Mouse (Mus musculus) heart, adult 9 months (tissue): ENCODE data around the gene Fbln1.

Source experiments
- DNase-seq, 2 experiments: peaks; one replicate each; pipeline ENCODE4 v3.0.0; 2022; ENCODE audit warnings: low spot score in 2 of 2

Gene Fbln1

DNA sequence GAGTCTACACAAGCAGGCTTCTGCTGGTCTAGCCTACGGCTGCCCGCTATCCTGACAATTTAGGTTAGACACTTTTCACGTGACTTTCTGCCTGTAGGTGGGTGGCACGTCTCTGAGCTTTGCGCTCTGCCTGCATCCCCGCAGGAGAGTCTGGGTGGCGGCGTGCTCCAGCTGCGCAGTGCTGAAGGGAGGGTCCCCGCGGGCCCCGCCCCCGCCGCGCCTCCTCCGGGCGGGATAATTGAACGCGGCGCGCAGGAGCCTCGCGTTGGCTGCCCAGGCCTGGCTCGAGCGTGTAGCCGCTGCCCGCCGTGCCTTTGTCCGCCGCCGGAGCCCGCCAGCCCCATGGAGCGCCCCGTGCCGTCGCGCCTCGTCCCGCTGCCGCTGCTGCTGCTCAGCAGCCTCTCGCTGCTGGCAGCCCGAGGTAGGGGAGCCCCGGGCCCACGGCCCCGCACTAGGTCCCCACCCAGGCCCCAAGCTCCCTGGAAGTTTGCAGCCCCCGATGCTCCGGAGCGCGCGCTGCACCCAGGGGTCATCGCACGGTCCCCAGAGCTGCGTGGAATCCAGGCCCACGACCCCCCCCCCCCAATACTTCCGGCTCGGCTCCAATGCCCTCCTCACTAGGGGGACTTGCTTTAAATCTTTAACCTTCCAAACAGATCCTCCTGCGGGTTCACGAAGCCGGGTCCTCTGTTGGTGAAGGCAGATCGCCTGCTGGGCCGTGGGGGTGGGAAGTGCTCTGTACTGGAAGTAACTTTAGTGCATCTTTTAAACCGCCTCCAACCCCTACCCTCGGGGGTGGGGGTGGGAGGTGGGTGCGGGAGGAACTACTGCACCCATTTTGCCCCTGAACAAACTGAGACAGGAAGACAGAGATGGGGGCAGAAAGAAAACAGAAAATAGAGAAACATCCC is at the start of gene Fbln1:
Fbln1 (plus strand) TSS at position 158 of the 911 bp plus-strand sequence.
- peak; percentile 56 to 70 for DNase-seq

GRCm38 (mm10) chr15:85156198-85156597 is 49.6 kb upstream of the Fbln1 start:
- peak in 1 of 2 experiments; percentile 33 for DNase-seq

DNA sequence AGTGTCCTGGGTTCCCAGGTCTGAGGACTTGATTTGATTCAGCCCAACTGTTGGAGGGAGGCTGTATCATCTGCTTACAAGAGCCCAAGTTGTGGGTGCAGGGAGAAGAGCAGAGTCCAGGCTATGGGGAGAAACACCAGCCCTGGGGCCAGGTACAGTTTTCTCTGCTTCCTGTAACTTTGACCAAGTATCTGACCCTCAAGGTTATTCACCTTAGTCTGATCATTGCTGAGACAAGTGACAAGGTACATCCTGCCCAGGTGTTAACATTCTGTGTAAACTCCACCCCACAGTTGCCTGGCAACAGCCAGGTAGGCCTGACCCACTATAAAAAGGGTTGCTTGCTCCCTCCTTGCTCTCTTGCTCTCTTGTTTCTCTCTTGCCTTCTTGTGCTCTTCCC is 44.3 kb upstream of the Fbln1 start:
- DNase-seq = no peak

DNA sequence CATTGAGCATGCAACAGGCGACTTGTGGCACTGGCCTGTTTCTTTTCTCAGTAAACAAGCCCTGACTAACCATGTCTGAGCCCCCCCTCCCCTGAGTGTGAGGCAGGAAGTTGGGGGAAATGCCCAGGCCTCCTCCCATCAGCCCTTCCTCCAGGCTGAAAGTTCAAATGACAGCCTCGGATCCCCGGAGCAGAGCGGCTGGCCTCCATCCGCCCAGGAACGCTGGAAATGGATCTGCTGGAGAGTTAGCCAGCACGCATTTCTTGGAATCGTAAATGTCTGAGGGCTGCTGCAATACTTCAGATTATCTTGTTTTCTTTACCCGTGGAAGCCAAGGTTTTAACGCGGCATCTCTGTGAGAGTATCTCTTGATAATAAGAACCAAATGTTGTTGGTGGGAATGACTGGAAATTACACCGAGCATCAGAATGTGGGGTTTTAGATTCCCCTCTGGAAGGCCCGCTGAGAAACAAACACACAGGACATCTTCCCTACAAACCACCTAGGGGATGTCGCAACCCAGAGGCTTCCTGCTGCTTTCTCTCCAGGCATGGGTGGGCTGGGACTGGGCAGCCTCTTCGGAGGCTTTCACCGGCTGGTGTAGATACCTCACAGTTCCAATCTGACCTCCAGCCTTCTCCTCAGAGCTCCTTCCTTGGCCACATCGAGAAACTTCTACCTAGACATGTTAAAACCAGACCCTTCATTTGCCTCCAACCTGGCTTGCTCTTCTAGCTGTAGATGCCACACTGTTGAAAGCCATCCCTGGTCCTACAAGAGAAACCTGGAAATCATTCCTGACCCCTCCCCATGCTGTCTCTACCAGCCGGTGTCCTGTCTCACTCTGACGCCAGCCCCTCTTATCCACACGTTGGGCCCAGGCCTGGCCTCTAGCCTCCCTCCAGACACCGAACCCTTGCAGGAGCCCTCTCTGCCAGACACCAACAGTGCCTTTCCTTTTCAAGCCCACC is 42.8 kb upstream of the Fbln1 start:
- peak; percentile 83 for DNase-seq

DNA sequence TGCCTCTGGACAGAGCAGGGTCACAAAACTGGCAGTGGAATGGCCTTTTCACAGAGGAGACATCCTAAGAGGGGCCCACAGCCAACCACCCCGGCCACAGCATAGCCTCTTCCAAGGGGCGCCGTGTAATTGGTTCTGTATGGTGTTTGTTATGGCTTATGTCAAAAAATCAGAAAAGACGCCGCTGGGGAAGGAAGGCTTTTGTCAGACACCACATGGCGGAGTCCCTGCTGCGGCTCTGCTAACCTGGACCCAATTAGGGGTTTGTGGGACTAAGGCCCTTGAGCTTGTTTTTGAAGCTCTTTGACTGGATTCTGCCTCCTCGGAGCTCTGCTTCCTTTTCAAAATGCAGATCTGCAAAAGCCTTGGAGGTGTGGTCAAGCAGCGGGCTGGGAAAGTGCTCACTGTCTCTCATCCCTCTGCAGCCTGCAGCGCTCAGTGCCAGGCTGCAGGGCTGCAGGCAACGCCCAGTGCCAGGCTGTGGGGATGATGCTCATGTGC is 39.3 kb upstream of the Fbln1 start:
- no peak for DNase-seq

GRCm38 (mm10) chr15:85167086-85167679 is 38.6 kb upstream of the Fbln1 start:
- no peak for DNase-seq

GRCm38 (mm10) chr15:85172054-85172453 is 33.7 kb upstream of the Fbln1 start:
- peak; percentile 81 to 82 for DNase-seq

DNA sequence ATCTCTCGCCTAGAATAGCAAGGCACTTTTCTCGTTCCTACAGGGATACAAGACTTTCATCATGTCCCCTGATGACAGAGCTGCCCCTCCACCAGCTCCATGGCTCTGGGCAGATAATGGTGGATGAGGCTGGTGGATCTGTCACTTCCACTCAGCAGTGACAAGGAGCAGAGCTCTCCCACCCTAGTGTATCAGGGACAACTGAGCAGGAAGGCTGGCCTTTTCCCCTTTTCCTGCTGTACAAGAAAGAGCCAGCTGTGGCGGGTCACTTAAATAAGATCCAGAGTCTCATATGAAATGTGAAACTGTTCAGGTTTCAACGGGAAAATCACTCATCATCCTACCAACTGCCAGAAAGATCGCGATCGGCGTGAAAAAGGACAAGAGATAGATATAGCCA is 32.3 kb upstream of the Fbln1 start:
- no peak for DNase-seq

GRCm38 (mm10) chr15:85174060-85174459 is 31.7 kb upstream of the Fbln1 start:
- DNase-seq = no peak

GRCm38 (mm10) chr15:85177576-85177975 is 28.2 kb upstream of the Fbln1 start:
- DNase-seq = no peak

DNA sequence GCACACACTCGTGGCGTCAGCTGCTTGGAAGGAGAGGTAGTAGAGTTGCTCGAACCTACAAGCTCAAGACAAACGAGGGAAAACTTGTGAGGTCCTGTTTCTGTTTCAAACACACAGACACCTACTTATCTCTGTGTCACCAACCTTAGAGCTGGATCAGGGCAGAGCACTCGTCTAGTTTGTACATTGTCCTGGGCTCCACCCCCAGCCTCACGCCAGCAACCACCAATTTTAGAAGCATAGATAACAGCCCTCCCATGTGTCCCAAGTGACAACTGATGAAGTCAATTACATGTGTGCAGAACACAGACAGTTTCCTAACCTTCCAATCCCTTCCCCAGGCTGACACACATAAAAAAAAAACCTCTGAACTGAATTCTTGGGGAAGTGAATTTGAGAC is 27.6 kb upstream of the Fbln1 start:
- peak; percentile 46 to 61 for DNase-seq

GRCm38 (mm10) chr15:85179528-85180180 is 26.1 kb upstream of the Fbln1 start:
- DNase-seq = peak; percentile 48 to 76

GRCm38 (mm10) chr15:85180368-85180767 is 25.4 kb upstream of the Fbln1 start:
- no peak for DNase-seq

- DNase-seq = peak; percentile 41 to 53
These were observed 23.7 kb upstream of the Fbln1 start for GRCm38 (mm10) chr15:85182063-85182462.

GRCm38 (mm10) chr15:85186916-85187315 is 18.8 kb upstream of the Fbln1 start:
- peak in 1 of 2 experiments; percentile 28 for DNase-seq

DNA sequence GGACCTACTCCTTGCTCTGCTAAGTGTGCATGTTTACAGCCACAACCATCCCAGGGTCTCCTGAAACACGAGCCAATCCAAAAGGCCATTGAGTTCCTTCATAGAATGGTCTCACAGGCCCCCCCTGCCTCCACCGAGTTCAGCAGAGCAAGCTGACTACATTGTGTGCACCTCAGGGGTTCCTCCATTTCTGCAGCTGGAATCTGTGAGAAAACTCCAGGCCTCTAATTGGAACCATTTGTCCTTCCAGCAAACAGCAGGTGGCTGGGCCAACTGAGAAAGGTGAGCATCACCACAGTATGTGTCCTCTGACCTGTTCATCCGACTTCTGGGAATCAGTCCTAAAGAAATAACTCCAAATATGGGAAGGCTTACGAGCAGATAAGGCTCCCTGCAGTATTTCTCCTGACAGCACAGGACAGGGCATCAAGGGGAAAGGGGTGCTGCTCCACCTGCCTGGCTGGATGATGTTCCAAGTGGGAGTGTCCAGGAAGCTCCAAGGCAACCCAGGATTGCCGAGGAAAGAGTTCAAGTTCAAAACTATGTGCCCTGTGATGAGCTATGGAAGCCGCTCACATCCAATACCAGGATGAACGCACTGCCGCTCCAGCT is 17.5 kb upstream of the Fbln1 start:
- no peak for DNase-seq

DNA sequence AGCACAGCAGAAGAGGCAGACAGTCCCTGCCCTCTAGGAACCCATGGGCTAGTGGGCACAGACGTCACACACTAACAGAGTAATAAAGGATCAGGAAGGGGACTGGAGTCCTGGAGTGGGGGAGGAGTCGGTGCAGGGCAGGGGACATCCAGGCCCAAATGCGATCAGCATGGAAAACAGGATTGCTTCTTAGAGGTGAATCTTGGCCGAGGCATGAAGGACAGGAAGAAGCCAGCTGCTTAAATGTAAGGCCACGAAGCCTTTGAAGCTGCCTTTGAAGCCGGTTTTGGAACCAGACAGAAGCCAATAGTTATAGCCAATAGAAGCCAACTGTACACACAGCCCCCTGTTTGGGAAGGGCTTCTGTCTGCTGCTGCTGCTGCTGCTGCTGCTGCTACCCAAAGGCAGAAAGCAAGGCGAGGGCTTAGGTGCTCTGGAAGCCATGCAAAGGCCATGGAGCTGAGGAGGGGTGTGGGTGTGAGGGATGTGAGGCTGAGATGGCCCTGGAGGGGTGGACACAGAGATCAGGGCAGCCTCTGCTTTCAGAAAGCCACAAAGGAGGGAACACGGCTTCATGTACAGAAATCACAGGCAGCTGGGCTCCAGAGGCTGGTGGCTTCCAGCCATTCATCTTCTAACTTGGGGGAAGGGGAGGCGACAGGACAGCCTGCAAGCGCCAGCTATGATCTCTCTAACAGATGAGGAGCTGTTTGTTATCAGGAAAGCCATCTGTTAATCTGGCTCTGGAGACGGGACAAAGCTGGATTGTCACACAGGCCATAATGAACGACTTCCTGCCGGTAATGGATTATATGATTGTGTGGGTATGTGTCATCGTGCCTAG is 5.1 kb upstream of the Fbln1 start:
- DNase-seq = no peak

DNA sequence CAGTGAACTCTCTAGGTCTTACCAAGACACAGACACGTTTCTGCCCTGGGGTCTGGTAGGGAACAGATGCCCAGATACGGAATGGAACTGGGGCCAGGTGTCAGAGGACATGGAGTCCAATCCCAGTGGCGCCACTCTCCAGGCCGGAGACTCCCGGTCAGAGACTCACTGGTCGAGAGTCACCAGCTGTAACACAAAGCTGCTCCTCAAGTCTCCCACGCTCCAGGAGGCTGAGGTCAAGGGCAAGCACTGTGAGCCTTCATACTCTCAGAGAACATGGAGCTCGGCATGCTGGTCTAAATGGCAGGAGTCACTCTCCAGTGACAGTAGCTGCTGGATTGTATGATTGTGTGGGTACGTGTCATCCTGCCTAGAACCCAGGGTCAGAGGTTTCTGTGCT is 3.5 kb upstream of the Fbln1 start:
- no peak for DNase-seq

DNA sequence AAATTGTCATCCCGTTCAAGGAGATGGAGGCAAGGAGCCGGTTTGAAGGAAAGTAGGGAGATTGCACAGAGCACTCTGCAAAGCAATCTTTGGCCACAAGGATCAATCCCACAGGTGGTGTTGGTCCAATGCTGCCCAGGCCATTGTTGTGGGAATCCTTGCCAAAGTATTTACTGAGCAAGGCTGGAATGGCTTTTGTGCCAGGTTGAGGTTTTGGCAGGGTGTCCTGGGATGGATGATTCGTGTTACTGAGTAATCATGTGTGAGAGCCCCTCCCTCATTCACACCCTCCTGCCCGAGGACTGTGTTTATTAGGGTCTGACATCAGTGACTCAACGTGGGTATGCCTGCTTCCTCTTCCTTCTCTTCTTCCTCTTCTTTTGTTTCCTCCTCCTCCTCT is 3.0 kb upstream of the Fbln1 start:
- DNase-seq = no peak

DNA sequence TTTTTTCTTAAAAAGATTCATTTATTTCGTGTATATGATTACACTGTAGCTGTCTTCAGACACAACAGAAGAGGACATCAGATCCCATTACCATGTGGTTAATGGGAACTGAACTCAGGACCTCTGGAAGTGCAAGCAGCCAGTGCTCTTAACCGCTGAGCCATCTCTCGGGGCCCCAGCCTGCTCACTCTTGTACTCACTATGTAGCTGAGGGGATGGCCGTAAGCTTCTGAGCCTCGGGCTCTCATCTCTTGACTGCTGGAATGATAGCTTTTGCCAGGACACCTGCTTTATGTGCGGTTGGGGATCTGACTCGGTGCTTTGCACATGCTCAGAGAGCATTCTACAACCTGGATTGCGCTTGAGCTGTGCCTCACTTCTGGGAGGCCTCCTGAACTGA is 1.4 kb upstream of the Fbln1 start:
- DNase-seq = no peak
